Mouse (Mus musculus) kidney, postnatal 10 days (tissue): ENCODE measurements around the gene Abca6.
A peak's percentile ranks its signal among the peaks of the same experiment; 100 is the strongest.

Experiments
- DNase-seq: peaks from one replicate; pipeline ENCODE4 v3.0.0; 2021; ENCODE audit warnings: mixed read lengths

Gene Abca6

GRCm38 (mm10) chr11:110251534-110251933 lies at the start of gene Abca6:
Abca6 (minus strand) TSS chr11:110251776.
- DNase-seq, result peak; percentile 47

DNA sequence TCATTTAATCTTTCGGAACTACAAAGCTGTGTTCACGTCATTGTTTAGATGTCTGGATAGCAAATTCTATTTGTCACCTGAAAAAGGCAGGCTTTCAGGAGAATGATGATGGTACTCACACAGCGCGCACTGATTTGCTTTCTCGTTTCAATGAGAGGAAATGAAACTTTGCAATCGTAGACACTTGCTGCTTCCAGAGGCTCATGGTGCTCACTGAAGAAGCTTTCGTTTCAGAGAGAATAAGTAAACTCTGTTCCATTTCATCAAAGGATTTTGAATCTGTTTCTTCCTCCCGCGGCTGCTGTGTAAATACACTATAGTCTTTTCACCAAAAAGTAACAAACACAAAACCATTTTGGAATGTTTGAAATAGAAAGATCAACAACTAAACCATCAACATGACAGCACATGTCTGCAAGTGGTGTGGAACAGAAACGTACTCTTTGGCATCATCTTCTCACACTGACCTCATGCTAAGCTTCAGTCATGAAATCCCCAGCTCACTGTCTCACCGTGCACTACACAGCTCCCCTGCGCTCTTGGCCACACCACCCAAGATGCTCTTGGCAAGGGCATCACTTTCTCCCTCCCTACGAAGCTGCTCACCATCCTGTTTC lies 46.4 kb upstream of the Abca6 start:
- DNase-seq, result no peak

DNA sequence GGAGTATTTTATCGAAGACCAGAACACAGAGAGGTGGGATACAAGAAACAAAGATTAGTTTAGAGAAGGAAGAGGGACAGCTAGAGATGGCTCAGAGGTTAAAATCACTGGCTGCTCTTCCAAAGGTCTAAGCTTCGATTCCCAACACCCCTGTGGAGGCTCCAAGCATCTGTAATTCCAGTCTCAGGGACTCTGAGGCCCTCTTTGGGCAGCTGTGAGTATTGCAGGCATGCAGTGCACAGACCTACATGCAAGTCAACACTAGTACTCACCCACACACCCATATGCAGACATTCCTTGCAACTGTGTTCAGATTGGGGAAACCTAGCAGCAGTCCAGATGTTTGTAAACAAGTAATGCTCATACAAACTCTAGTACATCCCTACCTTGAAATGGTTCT lies 39.0 kb upstream of the Abca6 start:
- DNase-seq, result no peak

- no peak for DNase-seq
Measured at GRCm38 (mm10) chr11:110288423-110288822, 36.8 kb upstream of the Abca6 start.

DNA sequence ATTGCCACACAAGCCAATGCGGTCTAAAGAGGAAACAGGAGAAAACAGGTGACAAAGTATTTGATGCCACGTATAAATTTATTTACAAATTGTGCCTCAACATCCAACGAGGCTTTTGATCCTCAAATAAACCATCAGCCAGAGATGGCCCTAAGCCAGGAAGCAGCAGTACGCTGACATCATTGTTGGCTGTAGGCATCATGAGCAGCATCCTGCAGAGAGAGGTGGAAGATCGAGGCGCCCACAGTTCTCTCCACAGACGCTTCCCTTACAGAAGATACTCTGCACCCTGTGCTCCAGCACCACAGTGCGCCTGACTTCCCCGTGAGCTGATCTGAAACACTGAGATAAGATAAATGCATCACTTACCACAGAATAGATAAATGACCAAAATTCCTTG lies 36.1 kb upstream of the Abca6 start:
- no peak for DNase-seq

DNA sequence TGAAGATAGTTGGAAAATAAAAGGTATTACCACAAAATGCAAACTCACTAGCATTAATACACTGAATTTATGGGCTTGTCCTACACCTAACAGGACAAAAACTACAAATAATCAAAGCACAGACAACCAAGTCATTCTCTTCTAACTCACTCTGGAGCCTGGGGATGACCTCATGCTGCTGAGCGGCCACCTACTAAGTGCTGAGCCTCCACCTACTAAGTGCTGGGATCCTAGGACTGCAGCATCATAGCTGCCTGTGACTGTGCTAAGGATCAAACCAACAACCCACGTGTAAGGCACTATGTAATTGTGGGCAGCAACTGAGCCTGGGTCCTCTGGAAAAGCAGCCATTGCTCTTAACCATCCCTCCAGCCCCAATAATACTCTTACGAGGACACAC lies 34.8 kb upstream of the Abca6 start:
- no peak for DNase-seq

DNA sequence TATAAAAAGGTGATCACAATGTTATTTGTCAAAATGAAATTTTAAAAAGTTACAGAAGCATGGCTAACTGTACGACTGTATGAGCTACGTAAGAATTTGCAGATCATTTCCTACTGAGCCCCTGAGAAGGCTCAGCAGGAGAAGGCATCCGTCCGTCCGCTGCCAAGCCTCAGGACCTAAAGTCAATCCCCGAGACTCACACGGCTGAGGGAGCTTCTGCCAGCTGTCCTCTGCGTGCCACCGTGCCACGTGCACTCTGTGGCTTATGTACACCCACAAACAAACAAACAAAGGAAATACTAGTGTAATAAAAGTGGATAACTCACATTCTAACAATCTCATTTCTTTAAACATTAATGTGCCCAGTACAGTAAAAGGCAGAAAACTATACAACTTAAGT lies 33.3 kb upstream of the Abca6 start:
- DNase-seq, result no peak

DNA sequence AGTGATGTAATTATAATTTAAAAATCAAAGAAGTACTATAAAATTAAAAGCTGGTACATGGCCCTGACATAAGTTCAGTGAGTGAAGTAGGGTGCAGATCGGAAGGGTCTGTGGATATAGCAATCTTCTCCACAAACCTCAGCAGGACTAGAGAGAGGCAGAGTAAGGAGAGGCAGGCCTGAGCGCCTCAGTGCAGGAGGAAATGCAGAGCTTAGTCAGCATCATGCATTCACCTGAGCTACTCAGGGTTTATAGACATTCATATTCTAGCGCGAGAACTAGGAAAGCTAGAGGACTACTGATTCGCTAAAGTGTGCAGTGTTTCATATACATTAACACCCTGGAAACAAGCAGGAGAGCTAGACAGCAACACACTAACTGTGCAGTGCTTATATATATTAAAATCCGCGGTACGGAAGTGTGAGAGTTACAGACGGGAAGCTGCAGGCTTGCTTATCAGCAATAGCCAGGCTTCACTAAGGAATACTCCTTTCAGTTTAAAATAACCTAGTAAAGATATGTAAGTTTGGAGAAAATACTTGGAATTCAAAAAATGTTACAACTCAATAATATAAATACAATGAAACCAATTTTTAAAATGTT lies 32.7 kb upstream of the Abca6 start:
- DNase-seq, result no peak

- no peak for DNase-seq
Measured at GRCm38 (mm10) chr11:110274794-110275193, 23.2 kb upstream of the Abca6 start.

GRCm38 (mm10) chr11:110271745-110272144 lies 20.2 kb upstream of the Abca6 start:
- DNase-seq, result peak; percentile 72

- peak; percentile 92 for DNase-seq
Measured at GRCm38 (mm10) chr11:110268244-110268844, 16.8 kb upstream of the Abca6 start.

- DNase-seq, result no peak
Measured at GRCm38 (mm10) chr11:110267232-110267631, 15.7 kb upstream of the Abca6 start.

GRCm38 (mm10) chr11:110266757-110267156 lies 15.2 kb upstream of the Abca6 start:
- DNase-seq, result no peak

DNA sequence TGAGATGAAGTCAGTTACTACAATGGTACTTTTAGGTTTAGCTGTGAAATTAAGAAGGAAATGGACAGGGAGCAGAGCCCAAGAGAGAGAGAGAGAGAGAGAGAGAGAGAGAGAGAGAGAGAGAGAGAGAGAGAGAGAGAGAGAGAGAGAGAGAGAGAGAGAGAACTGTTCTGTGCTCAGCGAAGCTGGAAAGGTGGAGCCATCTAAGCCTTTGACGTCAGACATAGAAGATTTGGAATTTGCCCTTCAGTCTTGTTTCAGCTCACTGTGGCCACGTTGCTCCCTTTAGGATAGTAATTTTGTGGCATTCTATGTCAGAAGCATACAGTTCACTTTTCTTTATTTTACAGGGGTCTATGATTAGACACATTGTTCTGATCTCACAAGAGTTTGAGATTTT lies 10.3 kb upstream of the Abca6 start:
- DNase-seq, result no peak

DNA sequence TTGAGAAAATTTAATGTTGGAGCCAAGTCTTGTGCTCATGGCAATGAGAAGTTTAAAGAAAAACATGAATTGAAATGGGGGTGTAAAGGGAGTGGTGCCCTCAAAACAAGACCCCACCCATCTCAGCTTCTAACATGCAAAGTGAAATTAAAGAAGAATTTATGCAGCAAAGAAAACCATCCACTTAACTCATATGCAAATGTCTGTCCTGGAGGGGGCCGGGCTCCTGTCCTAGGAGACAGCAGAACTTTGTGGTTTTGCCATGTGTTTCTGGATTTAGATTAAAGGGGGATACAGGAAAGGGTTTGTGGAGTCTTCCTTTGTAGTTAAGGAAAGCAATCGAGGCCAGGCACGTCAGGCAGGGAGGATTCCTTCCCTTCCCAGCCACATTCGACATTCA lies 6.3 kb upstream of the Abca6 start:
- DNase-seq, result no peak

- no peak for DNase-seq
Measured at GRCm38 (mm10) chr11:110257061-110257460, 5.5 kb upstream of the Abca6 start.

DNA sequence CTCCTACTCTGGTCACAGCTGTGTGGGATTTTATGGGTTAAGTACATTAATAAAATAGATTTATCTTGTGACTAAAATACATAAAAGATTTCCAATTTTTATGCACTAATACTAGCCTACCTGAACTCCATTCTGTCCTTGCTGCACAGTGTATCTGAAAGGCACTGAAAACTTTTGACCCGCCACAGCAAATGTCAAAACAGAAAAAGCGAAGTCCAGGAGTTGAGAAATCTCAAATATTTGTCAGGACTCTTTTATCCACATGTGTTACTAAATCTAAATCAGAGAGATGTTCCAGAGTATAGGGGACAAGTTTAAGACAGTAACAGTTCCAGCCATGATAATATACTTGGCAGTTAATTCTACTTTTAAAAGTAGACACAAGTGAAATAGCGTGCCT lies 680 bp upstream of the Abca6 start:
- no peak for DNase-seq

DNA sequence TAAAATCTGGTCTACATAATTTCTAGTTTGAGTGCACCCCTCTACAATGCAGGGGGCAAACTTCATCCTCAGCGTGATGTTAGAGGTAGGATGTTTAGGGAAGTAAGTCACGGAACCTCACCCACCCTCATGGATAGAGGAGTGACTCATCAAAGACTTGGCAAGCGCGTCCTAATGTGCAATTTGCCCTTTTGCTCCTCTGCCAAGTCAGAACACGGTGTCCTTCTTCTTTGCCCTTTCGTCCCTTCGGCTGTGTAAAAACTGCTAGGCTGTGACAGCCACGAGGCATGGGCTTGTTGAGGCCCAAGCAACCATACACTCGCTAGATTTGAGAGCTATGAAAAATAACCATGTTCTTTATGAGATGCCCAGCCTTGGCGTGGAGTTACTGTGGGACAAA lies 6.8 kb downstream of the Abca6 start:
- DNase-seq, result no peak

DNA sequence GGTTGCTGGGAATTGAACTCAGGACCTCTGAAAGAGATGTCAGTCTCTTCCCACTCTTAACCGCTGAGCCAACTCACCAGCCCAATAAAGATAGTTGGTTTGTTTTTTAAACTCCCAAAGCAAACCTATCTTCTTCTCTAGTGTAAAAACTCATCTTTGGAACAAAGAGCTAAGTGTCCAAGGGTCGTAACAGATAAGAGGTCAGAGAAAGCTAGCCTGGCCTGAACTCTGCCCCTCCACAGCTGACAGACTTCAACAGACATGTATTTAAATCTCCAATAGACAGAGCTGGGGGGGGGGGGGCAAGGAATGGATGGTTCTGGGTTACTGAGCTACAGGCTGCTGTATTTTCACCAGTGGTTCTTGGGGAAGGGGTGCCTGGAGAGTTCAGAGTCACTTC lies 14.1 kb downstream of the Abca6 start:
- DNase-seq, result no peak

- no peak for DNase-seq
Measured at GRCm38 (mm10) chr11:110232975-110233374, 18.6 kb downstream of the Abca6 start.

- DNase-seq, result no peak
Measured at GRCm38 (mm10) chr11:110217118-110217517, 34.5 kb downstream of the Abca6 start.

- no peak for DNase-seq
Measured at GRCm38 (mm10) chr11:110203930-110204329, 47.6 kb downstream of the Abca6 start.

DNA sequence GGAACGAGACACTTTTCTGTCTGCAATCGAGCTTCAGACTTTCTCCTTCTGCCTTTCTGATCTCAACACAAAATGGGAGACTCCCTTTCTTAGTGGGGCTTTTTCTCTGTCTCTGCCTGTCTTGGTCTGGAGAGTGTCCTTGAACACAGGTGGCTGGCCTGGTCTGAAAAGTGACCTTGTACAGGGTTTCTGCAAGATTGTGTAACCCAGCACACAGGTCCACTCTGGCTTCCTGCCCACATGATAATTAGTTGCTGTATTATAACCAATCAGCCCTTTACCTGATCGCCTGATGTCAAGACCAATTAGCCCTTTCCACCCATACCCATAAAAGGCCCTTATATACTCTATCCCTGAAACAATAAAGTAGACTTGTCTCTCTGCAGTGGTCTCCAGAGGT lies 52.7 kb downstream of the Abca6 start:
- DNase-seq, result no peak

- DNase-seq, result no peak
Measured at GRCm38 (mm10) chr11:110196561-110197306, 54.8 kb downstream of the Abca6 start.
